Mouse (Mus musculus): ENCODE measurements at regions not wholly inside any gene's neighbourhood (a gene's known extent, or its start where the extent isn't known, plus 50 kb on each side); places are given as distances from the start of the nearest gene placed in this dataset.
A peak's percentile ranks its signal among the peaks of the same experiment; 100 is the strongest.

- Histone ChIP-seq H3K27me3 (replicated peaks; ENCODE audit: control insufficient read depth, insufficient read depth, low read length) (no peaks in the 10 kb centered on the region), H3K36me3 (ENCODE audit: control insufficient read depth, insufficient read depth, low read length) (no peaks in the 10 kb centered on the region), H3K9me3 (ENCODE audit: control insufficient read depth, low read length) (no peaks in the 10 kb centered on the region), H3K4me3 (ENCODE audit: low read depth, low read length) (no peak overlapping the region), H3K4me1 (replicated peaks; ENCODE audit: control insufficient read depth, insufficient read depth, low read length) (peaks cover 14% of the 10 kb centered on the region), H3K9ac (ENCODE audit: low read length) (no peak overlapping the region), H3K27ac (ENCODE audit: low read depth) (peak overlapping the region; percentile 30; the same call in 1 of the 2 replicates), H3K4me2 (ENCODE audit: low read length) (no peak overlapping the region)
- WGBS, result 29% methylated on average over 4 of the region's 4 CpGs
- DNase-seq (ENCODE audit: low spot score) (peak; percentile 74), ATAC-seq (replicated peaks; ENCODE audit: low FRiP score, low TSS enrichment, low read depth) (0 out of 2 replicates have a peak, but pooled peaks have one; percentile 62)
Measured at GRCm38 (mm10) chr6:31011407-31012020, 52.6 kb upstream of the Klf14 start.

- 53% methylated on average over 7 of the region's 7 CpGs for WGBS
- ATAC-seq (replicated peaks; ENCODE audit: low FRiP score, low TSS enrichment, low read depth) (no peak; the same call in 1 of the 2 replicates), DNase-seq (ENCODE audit: low spot score) (no peak)
- no peak overlapping the region for H3K4me3 ChIP-seq (ENCODE audit: low read depth, low read length)
- peaks cover 5% of the 10 kb centered on the region; the same call in 1 of the 2 replicates for H3K4me1 ChIP-seq (replicated peaks; ENCODE audit: control insufficient read depth, insufficient read depth, low read length)
- no peak overlapping the region for H3K9ac ChIP-seq (ENCODE audit: low read length)
- H3K9me3 ChIP-seq (ENCODE audit: control insufficient read depth, low read length), result no peaks in the 10 kb centered on the region
- no peaks in the 10 kb centered on the region for H3K36me3 ChIP-seq (ENCODE audit: control insufficient read depth, insufficient read depth, low read length)
- no peaks in the 10 kb centered on the region for H3K27me3 ChIP-seq (replicated peaks; ENCODE audit: control insufficient read depth, insufficient read depth, low read length)
- no peak overlapping the region for H3K27ac ChIP-seq (ENCODE audit: low read depth)
- no peak overlapping the region for H3K4me2 ChIP-seq (ENCODE audit: low read length)
Measured at GRCm38 (mm10) chr6:31016566-31016965, 57.7 kb upstream of the Klf14 start.

DNA sequence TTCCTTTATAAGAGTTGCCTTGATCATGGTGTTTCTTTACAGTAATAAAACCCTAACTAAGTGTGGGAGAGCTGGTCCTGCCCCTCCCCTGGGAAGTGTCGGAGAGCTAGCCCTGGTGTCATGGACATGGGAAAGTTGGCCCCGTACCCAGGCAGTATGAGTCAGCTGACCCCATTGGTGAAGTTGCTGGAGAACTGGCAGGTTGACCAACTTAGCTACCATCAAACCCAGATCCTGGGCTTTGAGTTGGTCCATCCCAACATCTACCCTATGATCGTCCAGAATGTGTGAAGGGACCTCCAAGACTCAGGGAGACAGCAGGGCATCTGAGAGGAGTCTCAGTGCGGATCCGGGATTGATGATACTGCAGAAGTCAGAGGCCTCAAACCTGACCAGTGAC, 62.9 kb upstream of the Klf14 start:
- no peak overlapping the region for H3K27ac ChIP-seq (ENCODE audit: low read depth)
- DNase-seq (ENCODE audit: low spot score) (no peak), ATAC-seq (replicated peaks; ENCODE audit: low FRiP score, low TSS enrichment, low read depth) (no peak)
- H3K4me3 ChIP-seq (ENCODE audit: low read depth, low read length), result no peak overlapping the region
- H3K4me1 ChIP-seq (replicated peaks; ENCODE audit: control insufficient read depth, insufficient read depth, low read length), result no peaks in the 10 kb centered on the region
- no peaks in the 10 kb centered on the region for H3K9me3 ChIP-seq (ENCODE audit: control insufficient read depth, low read length)
- 86% methylated on average over 5 of the region's 5 CpGs for WGBS
- H3K27me3 ChIP-seq (replicated peaks; ENCODE audit: control insufficient read depth, insufficient read depth, low read length), result no peaks in the 10 kb centered on the region
- no peak overlapping the region for H3K9ac ChIP-seq (ENCODE audit: low read length)
- H3K36me3 ChIP-seq (ENCODE audit: control insufficient read depth, insufficient read depth, low read length), result no peaks in the 10 kb centered on the region
- H3K4me2 ChIP-seq (ENCODE audit: low read length), result no peak overlapping the region

- WGBS, result 84% methylated on average over 9 of the region's 9 CpGs
- ATAC-seq (replicated peaks; ENCODE audit: low FRiP score, low TSS enrichment, low read depth), result no peak
- Histone ChIP-seq H3K4me2 (ENCODE audit: low read length) (no peak overlapping the region), H3K27ac (ENCODE audit: low read depth) (no peak overlapping the region), H3K9me3 (ENCODE audit: control insufficient read depth, low read length) (no peaks in the 10 kb centered on the region), H3K4me1 (replicated peaks; ENCODE audit: control insufficient read depth, insufficient read depth, low read length) (peaks cover 3% of the 10 kb centered on the region; the same call in 1 of the 2 replicates), H3K27me3 (replicated peaks; ENCODE audit: control insufficient read depth, insufficient read depth, low read length) (no peaks in the 10 kb centered on the region), H3K36me3 (ENCODE audit: control insufficient read depth, insufficient read depth, low read length) (no peaks in the 10 kb centered on the region), H3K9ac (ENCODE audit: low read length) (no peak overlapping the region), H3K4me3 (ENCODE audit: low read depth, low read length) (no peak overlapping the region)
- no peak for DNase-seq (ENCODE audit: low spot score)
Measured at GRCm38 (mm10) chr6:31029777-31030176, 70.9 kb upstream of the Klf14 start.

- H3K9me3 ChIP-seq (ENCODE audit: control insufficient read depth, low read length), result no peaks in the 10 kb centered on the region
- DNase-seq (ENCODE audit: low spot score) (no peak), ATAC-seq (replicated peaks; ENCODE audit: low FRiP score, low TSS enrichment, low read depth) (no peak)
- H3K27me3 ChIP-seq (replicated peaks; ENCODE audit: control insufficient read depth, insufficient read depth, low read length), result no peaks in the 10 kb centered on the region
- no peak overlapping the region for H3K9ac ChIP-seq (ENCODE audit: low read length)
- WGBS, result 66% methylated on average over 7 of the region's 7 CpGs
- no peak overlapping the region for H3K4me2 ChIP-seq (ENCODE audit: low read length)
- H3K36me3 ChIP-seq (ENCODE audit: control insufficient read depth, insufficient read depth, low read length), result no peaks in the 10 kb centered on the region
- H3K4me3 ChIP-seq (ENCODE audit: low read depth, low read length), result no peak overlapping the region
- H3K27ac ChIP-seq (ENCODE audit: low read depth), result no peak overlapping the region
- peaks cover 3% of the 10 kb centered on the region; the same call in 1 of the 2 replicates for H3K4me1 ChIP-seq (replicated peaks; ENCODE audit: control insufficient read depth, insufficient read depth, low read length)
Measured at GRCm38 (mm10) chr6:31031022-31031421, 72.1 kb upstream of the Klf14 start.

DNA sequence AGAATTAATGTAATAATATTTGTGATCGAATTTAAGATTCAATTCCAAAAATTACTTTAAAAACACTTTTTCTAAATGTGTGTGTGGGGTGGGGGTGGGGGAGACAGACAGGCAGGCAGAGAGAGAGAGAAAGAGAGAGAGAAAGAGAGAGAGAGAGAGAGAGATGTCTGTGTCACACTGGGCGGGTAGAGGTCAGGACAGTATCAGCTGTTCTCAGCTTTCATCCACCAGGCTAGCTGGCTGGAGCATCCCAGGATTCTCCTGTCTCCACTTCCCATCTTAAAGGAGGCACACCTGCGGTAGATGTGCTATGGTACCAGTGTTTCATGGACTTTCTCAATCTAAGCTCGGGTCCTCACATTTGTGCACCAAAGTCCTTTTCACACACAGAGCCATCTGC, 73.3 kb upstream of the Klf14 start:
- ATAC-seq (replicated peaks; ENCODE audit: low FRiP score, low TSS enrichment, low read depth) (no peak), DNase-seq (ENCODE audit: low spot score) (no peak)
- Histone ChIP-seq H3K27ac (ENCODE audit: low read depth) (no peak overlapping the region), H3K9ac (ENCODE audit: low read length) (no peak overlapping the region), H3K4me1 (replicated peaks; ENCODE audit: control insufficient read depth, insufficient read depth, low read length) (peaks cover 3% of the 10 kb centered on the region; the same call in 1 of the 2 replicates), H3K36me3 (ENCODE audit: control insufficient read depth, insufficient read depth, low read length) (no peaks in the 10 kb centered on the region), H3K27me3 (replicated peaks; ENCODE audit: control insufficient read depth, insufficient read depth, low read length) (no peaks in the 10 kb centered on the region), H3K4me3 (ENCODE audit: low read depth, low read length) (no peak overlapping the region), H3K9me3 (ENCODE audit: control insufficient read depth, low read length) (no peaks in the 10 kb centered on the region), H3K4me2 (ENCODE audit: low read length) (no peak overlapping the region)
- WGBS, result 87% methylated on average over 4 of the region's 4 CpGs

DNA sequence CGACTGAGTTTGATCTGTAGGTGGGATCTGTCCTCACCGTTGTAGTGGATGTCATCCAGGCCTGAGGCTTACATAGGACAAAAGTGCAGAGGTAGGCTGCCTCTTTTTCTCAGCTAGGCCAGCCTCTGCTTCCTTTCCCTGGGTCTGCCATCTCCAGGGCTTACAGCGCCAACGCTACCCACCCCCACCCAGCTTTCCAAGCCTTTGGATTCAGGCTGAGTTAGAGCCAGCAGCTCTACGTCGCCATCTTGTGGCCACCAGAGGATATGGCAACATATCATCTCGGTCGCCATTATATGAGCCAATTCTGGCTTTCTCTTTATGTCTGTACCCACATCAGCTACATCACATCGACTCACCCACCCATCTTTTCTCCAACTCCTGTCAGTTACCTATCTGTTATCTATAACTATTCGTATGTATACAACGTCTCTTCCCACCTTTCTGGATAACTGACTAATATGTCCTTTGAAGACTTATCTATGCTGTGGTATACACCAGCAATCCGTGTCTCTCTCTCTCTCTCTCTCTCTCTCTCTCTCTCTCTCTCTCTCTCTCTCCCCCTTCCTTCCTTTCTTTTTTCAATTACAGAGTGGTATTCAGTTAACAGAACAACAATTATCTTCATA, 74.2 kb upstream of the Klf14 start:
- peak; percentile 68 for ATAC-seq (replicated peaks; ENCODE audit: low FRiP score, low TSS enrichment, low read depth)
- H3K4me3 ChIP-seq (ENCODE audit: low read depth, low read length), result no peak overlapping the region
- H3K4me1 ChIP-seq (replicated peaks; ENCODE audit: control insufficient read depth, insufficient read depth, low read length), result peaks cover 3% of the 10 kb centered on the region; the same call in 1 of the 2 replicates
- no peak overlapping the region for H3K9ac ChIP-seq (ENCODE audit: low read length)
- peak; percentile 83 for DNase-seq (ENCODE audit: low spot score)
- H3K27me3 ChIP-seq (replicated peaks; ENCODE audit: control insufficient read depth, insufficient read depth, low read length), result no peaks in the 10 kb centered on the region
- WGBS, result 11% methylated on average over 12 of the region's 12 CpGs
- no peaks in the 10 kb centered on the region for H3K9me3 ChIP-seq (ENCODE audit: control insufficient read depth, low read length)
- no peak overlapping the region for H3K27ac ChIP-seq (ENCODE audit: low read depth)
- H3K36me3 ChIP-seq (ENCODE audit: control insufficient read depth, insufficient read depth, low read length), result no peaks in the 10 kb centered on the region
- H3K4me2 ChIP-seq (ENCODE audit: low read length), result peak overlapping the region; percentile 29

- ATAC-seq (replicated peaks; ENCODE audit: low FRiP score, low TSS enrichment, low read depth), result no peak
- WGBS, result 71% methylated on average over 10 of the region's 10 CpGs
- no peak overlapping the region for H3K9ac ChIP-seq (ENCODE audit: low read length)
- H3K9me3 ChIP-seq (ENCODE audit: control insufficient read depth, low read length), result no peaks in the 10 kb centered on the region
- H3K4me2 ChIP-seq (ENCODE audit: low read length), result no peak overlapping the region
- H3K4me1 ChIP-seq (replicated peaks; ENCODE audit: control insufficient read depth, insufficient read depth, low read length), result peaks cover 3% of the 10 kb centered on the region; the same call in 1 of the 2 replicates
- no peak for DNase-seq (ENCODE audit: low spot score)
- H3K36me3 ChIP-seq (ENCODE audit: control insufficient read depth, insufficient read depth, low read length), result no peaks in the 10 kb centered on the region
- no peak overlapping the region for H3K4me3 ChIP-seq (ENCODE audit: low read depth, low read length)
- no peaks in the 10 kb centered on the region for H3K27me3 ChIP-seq (replicated peaks; ENCODE audit: control insufficient read depth, insufficient read depth, low read length)
- no peak overlapping the region for H3K27ac ChIP-seq (ENCODE audit: low read depth)
Measured at GRCm38 (mm10) chr6:31034796-31035195, 75.9 kb upstream of the Klf14 start.

Measured in intestine, embryonic 14.5 days (tissue).